Mouse (Mus musculus): ENCODE data around the gene Ehd1.

Ehd1 gene

GRCm38 (mm10) chr19:6331719-6332516 lies 55.4 kb downstream of the Ehd1 start:
- peak; percentile 79 for DNase-seq (ENCODE audit: low read depth, low spot score)

GRCm38 (mm10) chr19:6333761-6334595 lies 57.5 kb downstream of the Ehd1 start:
- no peak for DNase-seq (ENCODE audit: low read depth, low spot score)

GRCm38 (mm10) chr19:6334673-6335457 lies 58.3 kb downstream of the Ehd1 start, which contains the start of gene Men1:
Gene Men1, plus strand, starts transcription at chr19:6334979.
- peak; percentile 96 for DNase-seq (ENCODE audit: low read depth, low spot score)

GRCm38 (mm10) chr19:6335458-6335827 lies 58.9 kb downstream of the Ehd1 start:
- peak; percentile 45 for DNase-seq (ENCODE audit: low read depth, low spot score)

- DNase-seq (ENCODE audit: low read depth, low spot score): no peak
Observed at GRCm38 (mm10) chr19:6336920-6337319, 60.4 kb downstream of the Ehd1 start.

- DNase-seq (ENCODE audit: low read depth, low spot score): no peak
Observed at GRCm38 (mm10) chr19:6338171-6338570, 61.6 kb downstream of the Ehd1 start.

- no peak for DNase-seq (ENCODE audit: low read depth, low spot score)
Observed at GRCm38 (mm10) chr19:6338716-6339115, 62.2 kb downstream of the Ehd1 start.

- no peak for DNase-seq (ENCODE audit: low read depth, low spot score)
Observed at GRCm38 (mm10) chr19:6339191-6339590, 62.7 kb downstream of the Ehd1 start.

GRCm38 (mm10) chr19:6339890-6340504 lies 63.5 kb downstream of the Ehd1 start:
- peak; percentile 88 for DNase-seq (ENCODE audit: low read depth, low spot score)

GRCm38 (mm10) chr19:6340524-6341452 lies 64.3 kb downstream of the Ehd1 start, which contains the start of gene Map4k2:
Gene Map4k2, plus strand, starts transcription at chr19:6341135.
- DNase-seq (ENCODE audit: low read depth, low spot score): peak; percentile 93

- DNase-seq (ENCODE audit: low read depth, low spot score): no peak
Observed at GRCm38 (mm10) chr19:6341453-6342077, 65.0 kb downstream of the Ehd1 start.

- peak; percentile 19 for DNase-seq (ENCODE audit: low read depth, low spot score)
Observed at GRCm38 (mm10) chr19:6342276-6342933, 65.9 kb downstream of the Ehd1 start.

- no peak for DNase-seq (ENCODE audit: low read depth, low spot score)
Observed at GRCm38 (mm10) chr19:6343066-6343925, 66.8 kb downstream of the Ehd1 start.

- DNase-seq (ENCODE audit: low read depth, low spot score): no peak
Observed at GRCm38 (mm10) chr19:6343996-6344395, 67.5 kb downstream of the Ehd1 start.

- DNase-seq (ENCODE audit: low read depth, low spot score): no peak
Observed at GRCm38 (mm10) chr19:6346023-6346422, 69.5 kb downstream of the Ehd1 start.

- no peak for DNase-seq (ENCODE audit: low read depth, low spot score)
Observed at GRCm38 (mm10) chr19:6346661-6347060, 70.1 kb downstream of the Ehd1 start.

GRCm38 (mm10) chr19:6347615-6348014 lies 71.1 kb downstream of the Ehd1 start:
- DNase-seq (ENCODE audit: low read depth, low spot score): no peak

- no peak for DNase-seq (ENCODE audit: low read depth, low spot score)
Observed at GRCm38 (mm10) chr19:6348717-6349116, 72.2 kb downstream of the Ehd1 start.

Data from A20 (cell line).